Mouse (Mus musculus): ENCODE measurements around the gene Zfp119a. TPM values are rescaled to one million over a fixed set of nuclear protein-coding genes. Genes with fewer than 3 reads are reported as not detected.

Gene Zfp119a
- 1 to 10 TPM; 4.7 to 5.9 TPM for total RNA-seq (2021)
- long read RNA-seq, partial matches to known transcripts, result 0 of 5 reads
- long read RNA-seq, other reads (novel, unspliced or antisense), result 2 of 5 reads

GRCm38 (mm10) chr17:55878636-55879369 lies at the start of gene Zfp119a:
TSS of gene Zfp119a (minus strand) at chr17:55878930.
- peak; percentile 83 to 91 for DNase-seq (ENCODE audit: low spot score in 2 of 2)

DNA sequence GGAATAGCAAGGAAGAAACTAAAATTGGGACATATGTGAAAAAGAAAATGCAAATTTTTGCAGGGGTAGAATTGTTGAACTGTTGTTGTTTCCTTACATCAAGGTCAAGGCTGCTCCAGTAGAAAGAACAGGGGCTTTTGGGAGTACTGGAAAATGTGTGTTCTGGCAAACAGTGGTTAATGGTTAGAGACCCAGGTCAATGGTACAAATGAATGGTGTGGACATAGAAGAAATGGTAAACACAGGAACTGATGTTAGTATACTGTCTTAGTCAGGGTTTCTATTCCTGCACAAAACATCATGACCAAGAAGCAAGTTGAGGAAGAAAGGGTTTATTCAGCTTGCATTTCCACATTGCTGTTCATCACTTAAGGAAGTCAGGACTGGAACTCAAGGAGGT lies 27.9 kb upstream of the Zfp119a start:
- DNase-seq (ENCODE audit: low spot score in 2 of 2), result no peak

GRCm38 (mm10) chr17:55904131-55904530 lies 25.4 kb upstream of the Zfp119a start:
- DNase-seq (ENCODE audit: low spot score in 2 of 2), result no peak

- DNase-seq (ENCODE audit: low spot score in 2 of 2), result no peak
Observed at GRCm38 (mm10) chr17:55903687-55904086, 25.0 kb upstream of the Zfp119a start.

- DNase-seq (ENCODE audit: low spot score in 2 of 2), result no peak
Observed at GRCm38 (mm10) chr17:55903087-55903486, 24.4 kb upstream of the Zfp119a start.

DNA sequence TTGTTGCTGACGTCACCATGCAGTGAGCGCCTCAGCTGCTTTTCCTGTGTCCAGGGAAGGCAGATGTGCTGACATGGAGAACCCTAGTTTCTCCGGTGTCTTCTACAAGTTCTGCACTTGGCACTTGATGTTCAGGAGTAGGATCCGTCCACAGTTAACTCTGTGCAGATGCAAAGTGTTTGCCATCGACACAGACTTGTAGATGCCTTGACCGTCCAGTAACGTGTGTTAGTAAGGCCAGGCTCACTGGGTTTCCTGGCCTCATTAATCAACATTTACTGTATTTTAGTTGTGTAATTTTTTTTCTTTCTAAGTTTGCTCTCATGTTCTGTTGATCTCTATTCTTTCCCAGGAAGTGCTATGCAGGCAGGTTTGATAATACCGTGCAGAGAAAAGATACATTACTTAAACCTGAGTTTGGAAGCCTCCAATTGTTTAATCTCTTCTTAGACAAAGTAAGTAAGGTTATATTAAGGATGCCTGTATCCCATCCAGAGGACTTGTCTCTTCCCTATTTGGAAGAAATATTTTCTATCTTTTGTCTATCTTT lies 13.8 kb upstream of the Zfp119a start:
- DNase-seq (ENCODE audit: low spot score in 2 of 2), result peak in 1 of 2 experiments; percentile 57

DNA sequence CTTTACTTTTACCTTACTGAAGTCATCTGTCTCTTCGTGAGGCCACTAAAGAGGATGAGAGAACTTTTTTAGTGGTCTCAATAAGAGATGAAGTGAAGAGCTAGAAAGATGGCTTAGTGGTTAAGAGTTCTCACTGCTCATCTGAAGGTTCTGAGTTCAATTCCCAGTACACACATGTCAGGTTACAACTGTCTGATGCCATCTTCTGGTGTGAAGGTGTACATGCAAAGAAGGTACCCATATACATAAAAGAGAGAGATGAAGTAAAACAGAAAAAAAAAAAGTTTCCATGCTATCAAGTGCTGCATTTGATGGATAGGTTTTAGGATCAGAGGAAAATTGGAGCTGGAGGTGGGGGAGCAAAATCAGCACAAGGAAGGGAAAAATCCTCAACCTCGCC lies 6.2 kb upstream of the Zfp119a start:
- no peak for DNase-seq (ENCODE audit: low spot score in 2 of 2)

- no peak for DNase-seq (ENCODE audit: low spot score in 2 of 2)
Observed at GRCm38 (mm10) chr17:55883631-55884030, 4.9 kb upstream of the Zfp119a start.

DNA sequence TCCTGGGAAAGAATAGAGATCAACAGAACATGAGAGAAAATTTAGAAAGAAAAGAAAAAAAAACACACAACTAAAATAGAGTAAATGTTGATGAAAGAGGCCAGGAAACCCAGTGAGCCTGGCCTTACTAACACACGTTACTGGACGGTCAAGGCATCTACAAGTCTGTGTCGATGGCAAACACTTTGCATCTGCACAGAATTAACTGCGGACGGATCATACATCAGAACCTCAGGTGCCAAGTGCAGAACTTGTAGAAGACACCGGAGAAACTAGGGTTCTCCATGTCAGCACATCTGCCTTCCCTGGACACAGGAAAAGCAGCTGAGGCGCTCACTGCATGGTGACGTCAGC lies 471 bp downstream of the Zfp119a start:
- DNase-seq (ENCODE audit: low spot score in 2 of 2), result peak; percentile 3 to 16

GRCm38 (mm10) chr17:55877184-55877583 lies 1.5 kb downstream of the Zfp119a start:
- no peak for DNase-seq (ENCODE audit: low spot score in 2 of 2)

- no peak for DNase-seq (ENCODE audit: low spot score in 2 of 2)
Observed at GRCm38 (mm10) chr17:55843067-55843466, 35.7 kb downstream of the Zfp119a start.

DNA sequence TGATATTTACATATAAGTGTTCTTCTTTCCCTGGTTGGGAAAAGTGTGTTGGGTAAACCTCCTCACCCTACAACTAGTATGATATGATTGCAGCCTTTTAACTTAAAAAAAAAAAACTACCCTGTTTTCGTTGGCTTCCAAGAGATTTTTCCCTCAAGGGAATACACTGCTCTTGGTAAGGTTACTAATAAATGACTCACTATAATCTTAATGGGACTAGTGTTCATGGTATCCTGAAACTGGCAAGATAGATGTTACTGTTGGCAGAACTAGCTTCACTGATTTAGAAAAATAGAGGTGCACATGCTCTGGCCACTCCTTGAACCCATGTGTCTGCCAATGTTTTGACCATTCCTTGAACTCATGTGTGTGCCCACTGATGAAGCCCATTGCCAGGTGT lies 57.2 kb downstream of the Zfp119a start:
- DNase-seq (ENCODE audit: low spot score in 2 of 2), result no peak

DNA sequence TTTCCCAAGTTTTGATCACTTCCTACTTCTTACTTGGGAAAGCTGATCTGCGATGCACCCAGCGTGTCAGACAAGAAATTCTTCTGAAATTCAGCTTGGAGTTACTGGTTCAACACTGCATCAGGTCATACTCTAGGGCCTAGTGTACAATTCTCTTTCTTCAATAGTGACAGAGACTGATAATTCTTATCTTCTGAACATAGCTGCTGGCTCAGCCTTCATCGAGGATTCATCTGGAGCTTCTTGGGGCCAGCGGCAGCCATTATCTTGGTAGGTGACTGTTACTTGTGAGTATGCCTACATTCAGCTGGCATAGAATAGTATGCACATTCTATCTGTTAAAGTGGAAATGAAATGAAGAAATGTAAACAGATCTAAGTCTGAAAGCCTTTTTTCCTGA lies 61.9 kb downstream of the Zfp119a start:
- DNase-seq (ENCODE audit: low spot score in 2 of 2), result no peak

Other genes starting within 250 kb of the Zfp119a start
- 1 to 10 TPM; 4.6 to 8.1 TPM for gene Pot1b, start 166.3 kb downstream of the Zfp119a start, total RNA-seq (2021)
- under 1 TPM in 1 of 2 experiments, not detected in 1; 0.07 TPM for gene Adgre4, start 128.9 kb downstream of the Zfp119a start, total RNA-seq (2021)
- 1 to 10 TPM; 6.2 to 6.5 TPM for gene Zfp959, start 13.2 kb upstream of the Zfp119a start, total RNA-seq (2021)
- gene Zfp119b, start 70.6 kb upstream of the Zfp119a start, total RNA-seq (2021), result 1 to 10 TPM; 2.9 to 3.6 TPM
- gene Ebi3, start 73.7 kb upstream of the Zfp119a start, total RNA-seq (2021), result 1 to 10 TPM; 1.4 to 1.5 TPM
- 10 to 100 TPM; 16.9 to 17.5 TPM for gene Yju2, start 80.2 kb upstream of the Zfp119a start, total RNA-seq (2021)
- 10 to 100 TPM; 21.1 to 21.2 TPM for gene Shd, start 91.5 kb upstream of the Zfp119a start, total RNA-seq (2021)
- 10 to 100 TPM; 68.1 to 68.2 TPM for gene Fsd1, start 107.6 kb upstream of the Zfp119a start, total RNA-seq (2021)
- gene Stap2, start 126.7 kb upstream of the Zfp119a start, total RNA-seq (2021), result 1 to 10 TPM; 1.4 to 2.1 TPM
- gene Mpnd, start 126.8 kb upstream of the Zfp119a start, total RNA-seq (2021), result 100 to 1,000 TPM; 106 to 111 TPM
- 10 to 100 TPM; 53.9 to 57.8 TPM for gene Sh3gl1, start 157.7 kb upstream of the Zfp119a start, total RNA-seq (2021)
- 1 to 10 TPM; 2.0 to 3.0 TPM for gene Chaf1a, start 161.5 kb upstream of the Zfp119a start, total RNA-seq (2021)
- gene Ubxn6, start 196.1 kb upstream of the Zfp119a start, total RNA-seq (2021), result 10 to 100 TPM; 85.7 to 90.6 TPM
- 100 to 1,000 TPM; 105 to 107 TPM for gene Hdgfl2, start 200.7 kb upstream of the Zfp119a start, total RNA-seq (2021)
- gene Plin4, start 230.9 kb upstream of the Zfp119a start, total RNA-seq (2021), result 10 to 100 TPM; 16.3 to 16.9 TPM
- gene Plin5, start 238.7 kb upstream of the Zfp119a start, total RNA-seq (2021), result 1 to 10 TPM in 1 of 2 experiments, under 1 TPM in 1; 0.67 to 1.1 TPM
- 1 to 10 TPM in 1 of 2 experiments, under 1 TPM in 1; 0.61 to 1.0 TPM for gene Lrg1, start 243.1 kb upstream of the Zfp119a start, total RNA-seq (2021)